Mouse (Mus musculus) heart, adult 11 months (tissue): ENCODE measurements around the gene Adipor2.
"Not testable (repeated sequence)": the region's sequence is repeated elsewhere in the genome, so short reads cannot be mapped to it uniquely, and the experiment has no call there.

Experiments
- DNase-seq: peaks from one replicate; pipeline ENCODE4 v3.0.0; 2022

The Adipor2 gene

GRCm38 (mm10) chr6:119387801-119388649 is 29.5 kb downstream of the Adipor2 start:
- peak; percentile 93 for DNase-seq

DNA sequence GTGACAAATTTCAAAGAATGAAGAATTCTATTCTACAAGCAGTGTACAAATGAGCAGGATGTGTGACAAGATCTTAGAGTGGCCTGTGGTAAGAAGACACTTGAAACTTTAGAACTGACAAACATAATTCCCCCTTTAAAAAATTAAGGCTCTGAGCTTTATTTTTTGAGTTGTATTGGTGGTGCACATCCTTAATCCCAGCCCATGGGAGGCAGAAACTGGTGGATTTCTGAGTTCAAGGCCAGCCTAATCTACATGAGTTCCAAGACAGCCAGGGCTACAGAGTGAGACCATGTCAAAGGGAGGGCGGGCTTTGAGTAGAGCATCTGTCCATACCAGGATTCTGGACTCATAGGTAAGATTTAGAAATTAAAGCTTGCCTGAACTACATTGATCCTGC is 30.7 kb downstream of the Adipor2 start:
- no peak for DNase-seq

DNA sequence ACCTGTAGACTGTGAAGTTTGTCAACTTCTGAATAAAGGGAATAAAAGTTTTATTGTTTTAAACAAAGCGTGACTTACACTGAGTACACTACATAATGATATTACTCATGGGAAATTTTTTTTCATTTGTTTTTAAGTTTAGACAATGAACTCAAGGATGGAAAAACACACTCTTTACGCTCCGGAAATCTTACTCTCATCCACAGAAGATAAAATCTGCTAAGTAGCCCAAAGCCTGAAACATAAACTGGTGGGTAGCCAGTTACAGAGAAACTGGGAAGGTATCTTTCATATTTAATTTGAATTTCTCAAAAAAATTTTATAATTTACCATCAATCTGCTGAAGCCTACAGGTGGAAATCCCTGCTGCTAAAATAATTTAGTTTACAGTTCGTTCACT is 31.1 kb downstream of the Adipor2 start:
- DNase-seq: no peak

GRCm38 (mm10) chr6:119385668-119386067 is 31.8 kb downstream of the Adipor2 start:
- DNase-seq: no peak

GRCm38 (mm10) chr6:119378631-119379030 is 38.9 kb downstream of the Adipor2 start:
- DNase-seq: peak; percentile 73

- peak; percentile 84 for DNase-seq
Observed at GRCm38 (mm10) chr6:119377613-119378012, 39.9 kb downstream of the Adipor2 start.

- no peak for DNase-seq
Observed at GRCm38 (mm10) chr6:119375035-119375434, 42.5 kb downstream of the Adipor2 start.

DNA sequence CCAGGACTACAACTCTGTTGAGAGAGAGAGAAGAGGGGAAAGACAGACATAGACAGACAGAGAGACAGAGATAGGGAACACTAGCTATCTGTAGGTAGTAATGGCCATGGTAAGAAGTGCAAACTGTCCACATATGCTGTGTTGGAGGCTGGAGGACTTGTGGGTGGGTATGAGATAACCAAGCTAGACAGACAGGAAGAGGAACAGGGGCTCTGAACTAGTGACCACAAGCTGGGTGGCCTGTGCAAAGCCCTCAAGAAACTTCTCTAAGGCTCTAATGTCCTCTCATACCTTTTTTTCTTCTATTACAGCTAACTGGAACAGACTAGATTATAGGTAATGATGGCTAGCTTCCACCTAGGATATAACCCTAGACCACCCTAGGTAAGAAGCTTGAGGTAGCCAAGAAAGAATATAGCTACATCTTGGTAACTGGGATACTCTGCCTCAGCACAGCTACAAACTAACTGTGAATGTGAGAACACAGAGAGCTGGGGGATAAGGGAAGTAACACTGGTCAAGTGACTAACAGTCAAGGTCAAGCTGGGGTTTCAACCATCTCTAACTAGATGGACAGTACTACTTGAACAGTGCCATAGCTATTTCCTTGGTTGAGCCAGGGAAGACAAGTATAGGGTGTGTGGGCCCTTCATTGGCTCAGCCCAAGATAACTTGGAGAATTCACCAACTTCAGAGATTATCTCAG is 44.4 kb downstream of the Adipor2 start:
- no peak for DNase-seq

DNA sequence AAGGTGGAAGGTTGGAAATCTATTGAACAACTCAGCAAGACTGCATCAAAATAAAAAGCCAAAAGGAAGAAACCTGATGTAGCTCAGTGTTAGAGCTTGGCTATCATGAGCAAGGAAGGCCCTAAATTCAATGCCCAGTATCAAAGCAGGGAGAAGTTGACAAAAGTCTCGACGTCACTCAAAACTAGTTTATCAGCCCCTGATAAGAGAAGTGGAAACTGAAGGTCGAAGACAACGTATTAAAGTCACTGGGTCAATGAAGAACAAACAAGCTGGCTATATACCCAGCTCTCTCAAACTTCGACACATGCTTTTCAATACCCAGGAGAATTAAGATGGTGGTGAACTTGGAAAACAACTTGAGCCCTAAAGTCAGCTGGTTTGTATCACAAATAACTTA is 45.3 kb downstream of the Adipor2 start:
- DNase-seq: no peak

DNA sequence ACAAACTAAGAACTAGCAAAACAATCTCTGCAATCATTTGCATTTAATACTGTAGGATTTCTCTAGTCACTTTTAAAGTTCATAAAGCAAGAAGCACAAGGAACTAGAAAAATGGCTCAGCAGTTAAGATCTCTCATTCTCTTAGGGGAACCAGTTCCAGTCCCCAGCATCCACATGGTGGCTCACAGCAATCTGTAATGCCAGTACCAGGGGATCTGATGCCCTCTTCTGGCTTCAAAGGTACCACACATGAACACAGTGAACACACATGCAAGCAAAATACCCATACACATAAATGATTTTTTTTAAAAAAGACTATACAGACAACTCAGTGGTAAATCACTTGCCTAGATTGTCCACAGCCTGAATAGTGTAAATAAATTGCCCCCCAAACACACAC is 45.9 kb downstream of the Adipor2 start:
- no peak for DNase-seq

GRCm38 (mm10) chr6:119367382-119367781 is 50.1 kb downstream of the Adipor2 start:
- no peak for DNase-seq

DNA sequence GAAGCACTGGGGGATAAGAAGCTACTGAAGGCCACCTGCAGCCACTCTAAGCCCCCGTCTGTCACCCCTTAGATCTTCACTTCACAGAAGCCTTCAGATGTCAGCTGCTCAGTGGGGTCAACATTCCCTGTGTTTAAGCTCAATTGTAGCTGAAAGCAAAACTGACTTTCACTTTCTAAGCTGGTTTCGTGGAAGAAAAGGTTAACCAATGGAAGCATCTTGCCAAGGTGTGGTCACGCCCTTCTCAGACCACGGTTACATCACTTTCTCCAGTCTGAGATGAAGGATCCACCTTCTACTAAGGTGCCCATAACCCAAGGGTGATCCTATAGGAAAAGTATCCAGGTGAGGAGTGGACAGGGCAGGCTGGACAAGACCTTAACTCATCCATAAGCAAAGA is 50.7 kb downstream of the Adipor2 start:
- not testable (repeated sequence) for DNase-seq

GRCm38 (mm10) chr6:119363593-119363992 is 53.9 kb downstream of the Adipor2 start:
- DNase-seq: no peak

GRCm38 (mm10) chr6:119360925-119361702 is 56.4 kb downstream of the Adipor2 start:
- DNase-seq: no peak

DNA sequence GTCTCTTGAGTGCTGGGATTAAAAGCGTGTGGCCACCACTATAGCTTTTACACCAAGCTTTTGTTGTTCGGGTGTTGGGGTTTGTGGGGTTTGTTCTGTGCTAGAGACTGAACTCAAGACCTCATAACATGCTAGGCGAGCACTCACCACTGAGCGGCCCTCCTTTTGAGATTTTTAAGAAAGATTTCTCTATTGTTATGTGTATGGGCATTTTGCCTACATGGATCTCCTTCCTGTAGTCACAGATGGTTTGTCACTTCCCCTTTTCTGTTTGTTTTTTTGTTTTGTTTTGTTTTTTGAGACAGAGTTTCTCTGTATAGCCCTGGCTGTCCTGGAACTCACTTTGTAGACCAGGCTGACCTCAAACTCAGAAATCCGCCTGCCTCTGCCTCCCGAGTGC is 57.3 kb downstream of the Adipor2 start:
- peak; percentile 74 for DNase-seq

- DNase-seq: no peak
Observed at GRCm38 (mm10) chr6:119358020-119358571, 59.4 kb downstream of the Adipor2 start.

GRCm38 (mm10) chr6:119352501-119352900 is 65.0 kb downstream of the Adipor2 start:
- DNase-seq: peak; percentile 70

- DNase-seq: peak; percentile 83
Observed at GRCm38 (mm10) chr6:119351656-119352055, 65.8 kb downstream of the Adipor2 start.

- DNase-seq: peak; percentile 78
Observed at GRCm38 (mm10) chr6:119350703-119351198, 66.8 kb downstream of the Adipor2 start.

- DNase-seq: peak; percentile 95
Observed at GRCm38 (mm10) chr6:119348234-119348633, 69.3 kb downstream of the Adipor2 start.

DNA sequence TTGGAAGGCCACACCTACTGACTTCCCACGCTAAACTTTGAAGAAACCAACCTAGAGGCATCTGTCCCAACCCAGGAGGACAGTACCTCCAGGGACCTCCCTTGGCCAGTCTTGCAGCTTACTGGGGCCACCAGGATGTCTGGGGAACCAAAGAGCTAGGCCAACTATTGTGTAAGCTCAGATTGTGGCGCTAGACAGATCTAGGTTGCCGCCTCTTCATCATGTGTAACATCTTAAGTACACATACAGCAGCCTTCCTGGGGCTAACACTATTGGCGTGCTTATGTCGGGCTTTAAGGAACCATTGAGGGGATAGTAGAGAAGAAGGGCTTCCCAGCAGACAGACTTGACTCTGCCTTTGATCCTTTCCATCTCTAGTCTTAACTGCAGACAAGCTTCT is 69.7 kb downstream of the Adipor2 start:
- DNase-seq: no peak

DNA sequence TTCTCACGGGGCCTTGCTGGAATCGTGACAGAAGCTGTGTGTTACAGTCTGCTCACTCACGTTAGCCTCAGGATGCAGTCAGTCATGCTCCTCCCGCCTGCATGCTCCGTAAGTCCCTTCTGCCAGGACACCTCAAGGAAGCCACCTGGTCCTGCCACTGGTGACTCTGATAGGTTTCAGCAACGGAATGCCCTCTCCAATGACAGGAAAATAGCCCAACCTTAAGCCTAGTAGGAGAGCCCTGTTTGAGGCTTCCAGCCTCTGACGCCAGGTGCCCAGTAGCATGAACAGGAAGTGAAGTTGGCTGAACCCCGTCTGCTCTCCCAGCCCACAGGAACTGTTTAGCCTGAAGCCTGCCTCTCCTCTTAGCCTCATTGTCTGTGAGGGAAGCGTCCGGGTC is 71.2 kb downstream of the Adipor2 start:
- DNase-seq: peak; percentile 87

- peak; percentile 89 for DNase-seq
Observed at GRCm38 (mm10) chr6:119341409-119341808, 76.1 kb downstream of the Adipor2 start.
